Mouse (Mus musculus) v-Abl transformed pro-B cells (cell line): ENCODE data around the gene Vegfa.

Experiments used
- in situ Hi-C, 2 experiments: fragments of 400-800 bp; cut with MboI; formaldehyde crosslinking; loops; one replicate each; pipeline ENCODE4 v1.15.1; 2025; ENCODE audit not compliant: unreplicated experiment in 2 of 2

Vegfa gene

DNA sequence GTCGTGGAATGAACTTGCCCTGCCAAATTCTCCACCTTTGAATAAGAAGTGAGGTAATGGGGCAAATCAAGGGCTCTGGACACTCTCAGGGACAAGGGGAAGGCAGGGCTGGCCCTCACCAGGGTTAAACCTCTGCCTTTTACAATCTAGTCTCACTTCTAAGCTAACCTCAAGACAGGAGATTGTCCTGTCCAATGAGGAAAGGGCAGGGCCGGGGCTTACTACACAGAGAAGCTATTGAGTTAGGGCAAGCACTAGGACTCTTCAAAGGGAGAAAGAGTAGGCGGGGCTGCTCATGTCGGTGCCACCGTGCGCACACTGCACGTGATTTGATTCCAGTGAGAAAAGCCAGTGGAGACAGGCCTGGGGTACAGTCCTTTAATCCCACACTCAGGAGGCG, 62.6 kb downstream of the Vegfa start:
- in situ Hi-C loops = no loop called here

DNA sequence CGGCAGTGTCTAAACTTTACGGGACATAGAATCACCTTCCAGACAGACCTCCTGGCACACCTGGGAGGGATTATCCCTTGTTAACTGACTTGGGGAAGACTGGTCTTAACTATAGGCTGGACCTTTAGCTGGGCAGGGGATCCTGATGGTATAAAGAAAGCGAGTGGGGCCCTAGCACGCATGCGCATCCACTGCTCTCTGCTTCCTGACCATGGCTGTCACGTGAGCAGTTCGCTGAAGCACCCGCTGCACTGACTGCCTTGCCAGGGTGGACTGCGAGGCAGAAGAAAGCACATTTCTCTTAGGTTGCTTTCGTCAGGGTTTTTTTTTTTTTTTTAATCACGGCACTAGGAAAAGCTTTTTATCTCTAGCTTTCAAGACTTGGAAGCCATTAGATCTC, 63.8 kb downstream of the Vegfa start:
- in situ Hi-C loops = no loop called here
